ENCODE assay signal across 18 mouse cellular contexts in genomic region chr13:99314098-99314497, GRCm38 (mm10). TPM values are rescaled to one million over a fixed set of nuclear protein-coding genes. Genes with fewer than 3 reads are reported as not detected.
DNase-seq lines count a peak whose midpoint lies in the region; ATAC-seq and TF ChIP-seq lines count a peak whose summit lies in the region.
"Had no signal": no experiment of that assay in that cellular context is flagged by ENCODE, and none has a peak within 500 bp of the region (broad histone marks: within the 10 kb centered on the region; RNA-seq: fewer than 3 reads in every experiment).

No protein-coding gene starts in this region.

- peak overlapping the region; percentile 23 for H3K4me2 ChIP-seq in CH12.LX (ENCODE audit: insufficient read depth, low read depth, poor library complexity, severe bottlenecking)

- peaks cover 5% of the 10 kb centered on the region for H3K27me3 ChIP-seq in CH12.LX (replicated peaks)
- H3K27me3 ChIP-seq: Patski had no signal

- peaks cover 10 to 33% of the 10 kb centered on the region in 2 experiments; a peak in 3 of 4 replicates for H3K4me1 ChIP-seq in CH12.LX (ENCODE audit: control insufficient read depth in 1 of 2, insufficient read depth in 2 of 2)

- 0 out of 2 replicates have a peak, but pooled peaks have one; percentile 53 for TF ChIP-seq EP300 in CH12.LX (IDR thresholded peaks at IDR 0.05; ENCODE audit: low read length)

- H3K27ac ChIP-seq in CH12.LX (ENCODE audit: insufficient read depth, low read depth), result no peak overlapping the region

- no peak for ATAC-seq in granulocyte monocyte progenitor cell, adult 5-6 weeks (replicated peaks; ENCODE audit: poor library complexity, severe bottlenecking)
- ATAC-seq: activated CD4-positive, CD25-positive, alpha-beta regulatory T cell, adult 4 months; CD4-positive, CD25-positive, alpha-beta regulatory T cell, adult 4 months; Patski had no signal

- no peak for TF ChIP-seq POLR2A in CH12.LX (IDR thresholded peaks at IDR 0.05; ENCODE audit: low read depth, low read length)

- in situ Hi-C loops in CH12.LX (cut with MboI; ENCODE audit: low pct_ligation_motif_present, low pct_unique_long_range_greater_than_20kb, low sequenced_read_pairs), result no loop called here

- TF ChIP-seq RAD21 in CH12.LX (IDR thresholded peaks at IDR 0.05; ENCODE audit: low read depth, low read length), result no peak

- H3K9ac ChIP-seq in CH12.LX (ENCODE audit: insufficient read depth, low read depth), result no peak overlapping the region

- peaks cover 4% of the 10 kb centered on the region for H3K9me3 ChIP-seq in CH12.LX (replicated peaks; ENCODE audit: low read length)
- H3K9me3 ChIP-seq: G1E had no signal

- no peak overlapping the region for H3K4me3 ChIP-seq in CH12.LX (replicated peaks in 1 of 3; ENCODE audit: low read depth in 2 of 3, low read length in 2 of 3, poor library complexity in 1 of 3)

- H3K36me3 ChIP-seq in CH12.LX (replicated peaks in 1 of 2; ENCODE audit: control insufficient read depth in 1 of 2, insufficient read depth in 1 of 2, low read length in 1 of 2), result peaks cover 3 to 5% of the 10 kb centered on the region in 2 experiments

- dilution Hi-C loops in CH12.LX (cut with MboI; ENCODE audit: extremely low pct_ligation_motif_present, extremely low pct_unique_long_range_greater_than_20kb, low sequenced_read_pairs), result no loop called here

- no peaks in the 10 kb centered on the region for H3K79me2 ChIP-seq in CH12.LX (replicated peaks; ENCODE audit: control insufficient read depth, extremely low read depth, insufficient read depth, poor library complexity, severe bottlenecking)

- TF ChIP-seq CTCF in CH12.LX (conservative IDR thresholded peaks at IDR 0.05 in 1 of 2, IDR thresholded peaks at IDR 0.05 in 1 of 2; ENCODE audit: low read depth in 2 of 2, low read length in 2 of 2), result no peak

- peak; percentile 54 for DNase-seq in CH12.LX (ENCODE audit: extremely low read depth)
- DNase-seq: adrenal gland, adult 2 months; adrenal gland, adult 8-10 months; adrenal gland, postnatal 10 days; adrenal gland, postnatal 14 days; adrenal gland, postnatal 25 days; adrenal gland, postnatal 36 days; B cell, adult 2 months; cerebellum, adult 11 months; cerebellum, adult 11-12 months; cerebellum, adult 18-20 months; cerebellum, adult 2 months; cerebellum, adult 8-10 months had no signal

TF ChIP-seq in CH12.LX, 34 proteins besides CTCF, POLR2A, EP300 and RAD21:
- TF ChIP-seq ETS1 (conservative IDR thresholded peaks at IDR 0.05; ENCODE audit: low read depth, low read length), result peak; percentile 71
- TF ChIP-seq BHLHE40 (IDR thresholded peaks at IDR 0.05; ENCODE audit: low read depth, low read length), result peak; percentile 45; the same call in 1 of the 2 replicates
- 0 out of 2 replicates have a peak, but pooled peaks have one; percentile 10 for TF ChIP-seq TCF12 (IDR thresholded peaks at IDR 0.05; ENCODE audit: low read depth, low read length)
- TF ChIP-seq MAZ (IDR thresholded peaks at IDR 0.05; ENCODE audit: low read depth, low read length), result 0 out of 2 replicates have a peak, but pooled peaks have one; percentile 50
- no peak for TF ChIP-seq MAFK (IDR thresholded peaks at IDR 0.05; ENCODE audit: insufficient replicate concordance, low read length)

RNA-seq across cellular contexts. Expression of gene Ptcd2, which starts 30.4 kb away (rescaled TPM):
- total RNA-seq in CH12.LX (2012; rRNA removed) (32.4 and 34.4 TPM in 2 replicates), CH12.LX (2014; rRNA removed) (84.8 and 92.9 TPM in 2 replicates)
- polyA plus RNA-seq in CH12.LX (2012; ENCODE audit: insufficient read length, low read depth), result 36.9 and 52.2 TPM in 2 replicates
- 49.8 and 58.1 TPM in 2 replicates for total RNA-seq in granulocyte monocyte progenitor cell, adult 5-6 weeks (2014; fragmentation: Nextera tagmentation)
- total RNA-seq in granulocyte monocyte progenitor cell, adult 5-6 weeks (2017), result 55.8 and 65.4 TPM in 2 replicates

RNA-seq across cellular contexts. Expression of gene Mrps27, which starts 30.5 kb away (rescaled TPM):
- total RNA-seq in CH12.LX (2012; rRNA removed) (46.6 and 46.8 TPM in 2 replicates), CH12.LX (2014; rRNA removed) (32.6 and 34.5 TPM in 2 replicates)
- polyA plus RNA-seq in CH12.LX (2012; ENCODE audit: insufficient read length, low read depth), result 64.8 and 68.0 TPM in 2 replicates
- total RNA-seq in granulocyte monocyte progenitor cell, adult 5-6 weeks (2014; fragmentation: Nextera tagmentation), result 25.2 and 33.8 TPM in 2 replicates
- total RNA-seq in granulocyte monocyte progenitor cell, adult 5-6 weeks (2017), result 22.0 and 25.1 TPM in 2 replicates
